Mouse (Mus musculus): Measurements from ENCODE around the gene Arhgef10l.

DNA sequence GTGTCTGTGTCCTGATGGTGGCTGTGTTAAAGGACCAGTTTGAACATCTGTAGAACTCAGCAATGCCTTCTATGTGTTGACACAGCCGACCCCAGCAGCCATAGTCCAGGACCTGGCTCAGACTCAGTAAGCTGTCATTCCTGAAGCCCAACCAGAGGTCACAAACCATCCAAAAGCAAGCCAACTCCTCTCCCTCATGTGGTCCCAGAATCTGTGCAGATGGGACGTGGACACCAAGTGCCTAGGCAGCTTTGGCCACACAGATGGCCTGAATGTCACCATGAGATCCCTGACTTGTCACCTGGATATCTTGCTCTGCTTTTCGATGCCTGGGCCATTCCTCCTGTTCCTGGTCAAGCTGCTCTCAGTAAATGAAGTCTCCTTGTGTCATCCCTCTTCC is 20.2 kb downstream of the Arhgef10l start:
- TF ChIP-seq CTCF (IDR thresholded peaks at IDR 0.05 in 2 of 3, conservative IDR thresholded peaks at IDR 0.05 in 1 of 3; ENCODE audit: control insufficient read depth in 1 of 3, insufficient read depth in 1 of 3, low read depth in 2 of 3, low read length in 3 of 3, poor library complexity in 1 of 3, severe bottlenecking in 1 of 3), result no peak
- TF ChIP-seq POLR2AphosphoS5 (IDR thresholded peaks at IDR 0.05; ENCODE audit: borderline replicate concordance, low read depth, low read length), result no peak
- no peak for TF ChIP-seq TAL1 (IDR thresholded peaks at IDR 0.05; ENCODE audit: low read length)
- no peak for TF ChIP-seq CHD2 (IDR thresholded peaks at IDR 0.05; ENCODE audit: low read length)
- TF ChIP-seq ZMIZ1 (IDR thresholded peaks at IDR 0.05; ENCODE audit: low read depth, low read length), result no peak
